Mouse (Mus musculus) hindbrain, embryonic 11.5 days (tissue): ENCODE data around the gene Larp4b. TPM values are rescaled to one million over a fixed set of nuclear protein-coding genes. Genes with fewer than 3 reads are reported as not detected.

Experiments used
- polyA plus RNA-seq: library from polyadenylated mRNA; unstranded; fragments of >200 nt; fragmentation: Nextera tagmentation; extraction: Ambion mirVana; gene quantifications from 2 replicates; pipeline ENCODE4 v1.2.1, GENCODE M21; 2014

Gene Larp4b
- polyA plus RNA-seq, 1 experiment from 2014 or later = 36.0 TPM

Other genes with a start within 250 kb of the Larp4b start
- gene Wdr37, start 222.0 kb upstream of the Larp4b start, polyA plus RNA-seq = 48.2 and 54.0 TPM in 2 replicates
- gene Idi1, start 208.4 kb upstream of the Larp4b start, polyA plus RNA-seq = 165 and 176 TPM in 2 replicates
- not detected in 2 replicates for gene Gm9745, start 145.7 kb upstream of the Larp4b start, polyA plus RNA-seq
- gene Idi2, start 141.0 kb upstream of the Larp4b start, polyA plus RNA-seq = not detected in 2 replicates
- 110 and 113 TPM in 2 replicates for gene Gtpbp4, start 97.8 kb upstream of the Larp4b start, polyA plus RNA-seq
- 7.6 and 9.4 TPM in 2 replicates for gene Dip2c, start 182.6 kb downstream of the Larp4b start, polyA plus RNA-seq